Mouse (Mus musculus): ENCODE data around the gene Srgn.

DNA sequence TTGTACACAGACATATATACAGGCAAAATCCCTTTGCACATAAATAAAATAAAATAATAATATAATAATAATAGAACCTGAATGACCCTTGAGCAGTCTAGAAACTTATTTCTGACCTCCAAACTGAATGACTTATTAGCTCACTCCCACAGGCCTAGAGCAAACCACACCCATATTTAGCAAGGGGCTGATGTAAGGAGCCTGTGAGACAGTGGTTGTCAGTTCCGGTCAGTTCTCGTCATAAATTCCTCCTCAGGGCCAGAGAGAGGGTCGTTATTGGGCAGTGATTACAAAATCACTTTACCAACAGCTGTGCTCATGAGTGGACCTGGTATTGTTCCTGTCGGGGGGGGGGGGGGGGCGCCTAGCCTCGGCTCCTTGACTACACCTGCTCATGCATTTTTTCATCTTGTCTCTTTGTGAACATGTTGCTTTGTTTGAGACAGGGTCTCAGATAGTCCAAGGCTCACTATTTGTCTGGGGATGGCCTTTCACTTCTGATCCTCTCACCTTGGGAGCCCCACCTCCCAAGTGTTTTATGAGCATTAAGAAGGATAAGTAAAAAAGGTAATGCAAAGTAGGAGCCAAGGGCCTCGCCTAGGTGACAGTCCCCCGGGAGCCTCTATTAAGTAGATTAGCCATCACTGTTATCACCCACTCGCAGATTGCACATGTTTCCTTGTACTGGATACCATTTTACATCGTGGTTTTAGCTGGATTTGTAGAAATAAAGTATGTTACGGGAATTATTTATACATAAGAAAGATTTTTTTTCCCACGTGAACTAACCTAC is 23.2 kb downstream of the Srgn start:
- TF ChIP-seq CTCF (IDR thresholded peaks at IDR 0.05; ENCODE audit: low read depth), result no peak
- TF ChIP-seq EP300 (IDR thresholded peaks at IDR 0.05; ENCODE audit: low read depth), result 0 out of 2 replicates have a peak, but pooled peaks have one; percentile 30

Measured in liver, embryonic 14.5 days (tissue).